Mouse (Mus musculus) C2C12 (cell line): ENCODE data around the gene Car9. TPM values are rescaled to one million over a fixed set of nuclear protein-coding genes. Genes with fewer than 3 reads are reported as not detected.

Experiments
- H3K27me3 ChIP-seq: one replicate; pipeline ENCODE4 v1.6.1; 2011; ENCODE audit not compliant: control insufficient read depth, insufficient read depth, insufficient read length
- H3K36me3 ChIP-seq: one replicate; pipeline ENCODE4 v1.6.1; 2011; ENCODE audit not compliant: control insufficient read depth, insufficient read depth
- H3K4me3 ChIP-seq: one replicate; pipeline ENCODE4 v1.5.1; 2011; ENCODE audit warnings: mild to moderate bottlenecking, control low read depth; ENCODE audit not compliant: poor library complexity, insufficient read depth, severe bottlenecking
- H3K79me2 ChIP-seq: one replicate; pipeline ENCODE4 v1.6.1; 2011; ENCODE audit not compliant: control insufficient read depth, insufficient read depth
- H3K79me3 ChIP-seq: one replicate; pipeline ENCODE4 v1.6.1; 2011; ENCODE audit warnings: low read depth, control low read depth
- H3ac ChIP-seq: one replicate; pipeline ENCODE3; 2011; ENCODE audit warnings: low read depth; ENCODE audit not compliant: control insufficient read depth, insufficient read length
- CEBPB ChIP-seq: IDR thresholded peaks from one replicate; pipeline ENCODE4 v1.6.1; 2011; ENCODE audit warnings: low read depth, mild to moderate bottlenecking, control low read depth, moderate library complexity
- CTCF ChIP-seq: IDR thresholded peaks from one replicate; pipeline ENCODE4 v1.5.1; 2011; ENCODE audit not compliant: control insufficient read depth, insufficient read depth, insufficient read length
- FOSL1 ChIP-seq: IDR thresholded peaks from one replicate; pipeline ENCODE4 v1.8.0; 2011; ENCODE audit warnings: mild to moderate bottlenecking, low read length; ENCODE audit not compliant: poor library complexity, insufficient read depth, severe bottlenecking
- MAX ChIP-seq: IDR thresholded peaks from one replicate; pipeline ENCODE4 v1.6.1; 2011; ENCODE audit warnings: mild to moderate bottlenecking, control low read depth
- MYOD1 ChIP-seq: IDR thresholded peaks from one replicate; pipeline ENCODE4 v1.6.1; 2011; ENCODE audit warnings: low read depth; ENCODE audit not compliant: control insufficient read depth, insufficient read length
- MYOG ChIP-seq: IDR thresholded peaks from one replicate; pipeline ENCODE4 v1.6.1; 2011; ENCODE audit not compliant: control insufficient read depth, insufficient read length; ENCODE audit errors: extremely low read depth
- USF1 ChIP-seq: IDR thresholded peaks from one replicate; pipeline ENCODE4 v1.6.1; 2011; ENCODE audit warnings: low read depth, mild to moderate bottlenecking, control low read depth, moderate library complexity
- polyA plus RNA-seq: library from polyadenylated mRNA; unstranded; fragments of >200 nt; fragmentation: generic; extraction: Trizol; gene quantifications from one replicate; pipeline ENCODE4 v1.2.1, GENCODE M21; 2012; ENCODE audit warnings: missing spikeins

Gene Car9
- polyA plus RNA-seq, 1 experiment: 0.67 TPM

DNA sequence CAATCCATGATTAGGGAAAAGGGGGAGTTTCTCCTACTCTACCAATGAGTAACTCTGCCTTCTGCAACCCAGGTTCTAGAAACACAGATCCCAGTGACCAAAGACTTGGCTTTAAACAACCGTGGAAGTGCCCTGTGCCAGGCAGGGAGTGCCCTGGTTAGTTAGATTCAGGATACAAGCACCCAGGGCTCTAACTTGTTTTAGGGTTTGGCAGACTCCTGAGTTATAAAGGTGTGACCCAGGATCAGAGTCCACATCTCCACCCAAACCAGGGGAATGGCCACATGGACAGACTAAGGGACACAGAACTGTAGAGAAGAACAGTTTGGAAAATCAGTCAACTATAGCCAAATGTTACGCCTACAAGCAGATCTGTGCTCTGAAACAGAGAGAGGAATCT lies 3.7 kb upstream of the Car9 start:
- H3K79me2 ChIP-seq: peaks cover 8% of the 10 kb centered on the region
- no peaks in the 10 kb centered on the region for H3K27me3 ChIP-seq
- no peaks in the 10 kb centered on the region for H3K79me3 ChIP-seq
- TF ChIP-seq MAX (no peak), MYOG (no peak), USF1 (no peak), CEBPB (no peak), MYOD1 (no peak), FOSL1 (no peak), CTCF (no peak)
- H3K4me3 ChIP-seq: no peak overlapping the region
- no peak overlapping the region for H3ac ChIP-seq
- no peaks in the 10 kb centered on the region for H3K36me3 ChIP-seq

DNA sequence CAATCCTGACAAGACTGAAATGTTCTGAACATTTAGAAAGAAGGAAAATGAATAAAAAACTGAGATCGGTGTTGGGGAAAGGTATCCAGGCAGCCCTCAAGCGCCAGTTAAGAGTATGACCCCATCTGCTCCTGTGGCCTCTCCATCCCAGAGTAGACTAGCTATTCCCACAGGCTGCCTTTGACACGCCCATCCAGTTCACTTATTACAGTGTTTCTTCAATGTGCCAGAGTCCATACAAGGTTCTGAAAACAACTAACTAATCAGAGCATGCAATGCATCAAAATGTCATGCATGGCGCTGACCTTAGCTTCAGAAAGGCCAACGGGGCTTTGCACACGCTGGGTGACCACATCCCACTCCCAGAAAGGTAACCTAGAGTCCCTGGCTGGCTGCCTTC lies 3.3 kb upstream of the Car9 start:
- peaks cover 3% of the 10 kb centered on the region for H3K79me2 ChIP-seq
- H3K4me3 ChIP-seq: no peak overlapping the region
- H3K27me3 ChIP-seq: no peaks in the 10 kb centered on the region
- H3ac ChIP-seq: no peak overlapping the region
- no peaks in the 10 kb centered on the region for H3K36me3 ChIP-seq
- no peaks in the 10 kb centered on the region for H3K79me3 ChIP-seq
- TF ChIP-seq USF1 (no peak), MYOD1 (no peak), CTCF (no peak)

DNA sequence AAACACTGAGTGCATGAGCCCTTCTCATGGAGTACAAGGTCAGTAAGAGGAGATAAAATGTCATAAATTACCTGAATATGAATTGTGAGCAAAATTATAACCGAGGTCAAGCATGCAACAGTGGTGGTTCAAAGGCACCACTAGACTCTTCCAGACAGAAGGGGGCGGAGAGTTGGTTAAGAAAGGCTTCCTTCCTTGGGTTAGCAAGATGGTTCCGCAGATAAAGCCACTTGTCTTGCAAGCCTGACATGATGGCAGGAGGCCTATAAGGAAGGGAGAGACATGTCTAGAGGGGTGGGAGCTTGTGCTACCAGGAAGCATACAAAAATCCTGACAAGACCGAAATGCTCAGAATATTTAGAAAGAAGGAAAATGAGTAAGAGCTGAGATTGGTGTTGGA lies 2.5 kb upstream of the Car9 start:
- TF ChIP-seq MYOD1 (no peak), CTCF (no peak), CEBPB (no peak), MYOG (no peak), MAX (no peak), FOSL1 (no peak), USF1 (no peak)

DNA sequence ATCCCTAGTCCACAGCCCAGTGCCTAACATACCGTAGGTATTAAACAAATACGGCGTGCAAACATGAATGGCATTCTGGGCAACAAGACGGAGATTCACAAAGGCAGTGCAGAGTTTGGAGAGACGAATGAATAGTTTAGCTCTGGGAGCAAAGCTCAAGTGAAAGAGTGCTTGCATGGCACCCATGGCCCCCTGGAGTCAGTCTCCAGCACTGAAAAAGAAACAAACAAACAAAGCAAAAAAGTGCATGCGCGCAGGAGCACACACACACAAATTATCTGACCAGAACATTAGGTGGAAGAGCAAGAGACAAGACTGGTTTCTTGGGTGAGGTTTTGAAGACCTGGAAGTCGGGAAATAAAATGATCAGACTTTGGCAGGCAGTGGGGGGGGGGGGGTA lies 692 bp upstream of the Car9 start:
- Histone ChIP-seq H3K79me2 (no peaks in the 10 kb centered on the region), H3K79me3 (no peaks in the 10 kb centered on the region), H3K27me3 (no peaks in the 10 kb centered on the region), H3K36me3 (no peaks in the 10 kb centered on the region), H3K4me3 (no peak overlapping the region), H3ac (no peak overlapping the region)
- TF ChIP-seq MYOG: no peak
- TF ChIP-seq CTCF: no peak
- no peak for TF ChIP-seq MAX
- TF ChIP-seq MYOD1: no peak
- no peak for TF ChIP-seq FOSL1

More for the DNA sequence above, 2.5 kb upstream of the Car9 start:
- no peaks in the 10 kb centered on the region for H3K79me3 ChIP-seq
- no peak overlapping the region for H3ac ChIP-seq
- H3K79me2 ChIP-seq: no peaks in the 10 kb centered on the region
- H3K36me3 ChIP-seq: no peaks in the 10 kb centered on the region
- no peaks in the 10 kb centered on the region for H3K27me3 ChIP-seq
- H3K4me3 ChIP-seq: no peak overlapping the region

DNA sequence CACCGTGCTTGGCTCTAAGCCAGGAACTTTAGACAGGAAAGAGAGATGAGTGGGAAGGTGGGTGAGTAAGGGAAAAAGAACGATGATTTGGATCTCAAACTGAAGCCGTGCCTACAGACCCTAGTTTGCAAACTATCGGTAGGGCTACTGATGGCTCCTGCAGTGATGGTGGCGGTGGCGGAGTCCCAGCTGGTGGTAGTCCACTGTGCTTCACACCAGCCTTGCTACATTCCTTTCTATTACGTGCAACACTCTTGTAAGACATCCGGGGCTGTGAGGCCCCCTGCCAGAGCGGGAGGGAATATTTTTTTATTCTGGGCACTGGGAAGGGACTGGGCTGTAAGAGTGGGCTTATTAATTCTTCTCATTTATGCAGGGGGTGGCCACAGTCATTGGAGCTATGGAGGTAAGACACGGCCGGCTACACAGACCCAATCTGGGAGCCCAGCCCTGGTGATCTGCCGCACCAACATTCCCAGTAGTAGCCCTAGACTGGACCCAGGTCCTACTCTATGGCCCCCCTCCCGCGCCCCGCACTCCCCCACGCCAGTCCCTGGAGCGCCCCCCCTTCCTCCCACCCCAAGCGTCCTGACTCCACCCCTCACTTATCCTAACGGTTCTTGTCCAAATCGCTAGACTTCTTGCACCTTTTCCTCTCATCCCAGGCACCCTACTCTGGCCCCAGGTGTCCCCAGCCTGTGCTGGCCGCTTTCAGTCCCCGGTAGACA lies 1.3 kb downstream of the Car9 start:
- Histone ChIP-seq H3K79me2 (no peaks in the 10 kb centered on the region), H3K36me3 (no peaks in the 10 kb centered on the region)

DNA sequence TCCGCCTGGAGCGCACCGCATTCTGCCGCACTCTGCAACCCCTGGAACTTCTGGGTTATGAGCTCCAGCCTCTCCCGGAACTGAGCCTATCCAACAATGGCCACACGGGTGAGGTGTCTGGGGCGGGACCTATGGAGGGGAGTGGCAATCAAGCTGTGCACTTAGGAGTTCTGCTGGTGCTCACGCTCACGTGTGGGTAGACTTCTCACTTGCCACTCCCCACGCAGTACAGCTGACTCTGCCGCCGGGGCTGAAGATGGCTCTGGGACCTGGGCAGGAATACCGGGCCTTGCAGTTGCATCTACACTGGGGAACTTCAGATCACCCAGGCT lies 1.9 kb downstream of the Car9 start:
- Histone ChIP-seq H3K4me3 (peak overlapping the region; percentile 2), H3ac (no peak overlapping the region)
- TF ChIP-seq MYOG (no peak), CEBPB (no peak), USF1 (no peak), CTCF (no peak), FOSL1 (no peak), MYOD1 (no peak), MAX (no peak)

More for the DNA sequence above, 1.3 kb downstream of the Car9 start:
- H3K27me3 ChIP-seq: no peaks in the 10 kb centered on the region
- H3K79me3 ChIP-seq: no peaks in the 10 kb centered on the region
- TF ChIP-seq USF1 (no peak), CEBPB (no peak), CTCF (no peak), MYOD1 (no peak), FOSL1 (no peak), MAX (no peak), MYOG (no peak)
- peak overlapping the region; percentile 2 for H3K4me3 ChIP-seq
- no peak overlapping the region for H3ac ChIP-seq

More for the DNA sequence above, 1.9 kb downstream of the Car9 start:
- Histone ChIP-seq H3K79me3 (no peaks in the 10 kb centered on the region), H3K27me3 (no peaks in the 10 kb centered on the region), H3K79me2 (no peaks in the 10 kb centered on the region), H3K36me3 (no peaks in the 10 kb centered on the region)
